Mouse (Mus musculus) brain, embryonic 14.5 days (tissue): ENCODE results near the gene Msrb1.

Source experiments
- CTCF ChIP-seq: fragments of 200-500 bp; IDR thresholded peaks from 2 replicates; pipeline ENCODE4 v1.5.1; 2012; ENCODE audit warnings: inconsistent platforms, mild to moderate bottlenecking, moderate library complexity, borderline replicate concordance; ENCODE audit not compliant: insufficient read depth, insufficient read length; ENCODE audit errors: extremely low read depth
- POLR2A ChIP-seq: fragments of 200-500 bp; IDR thresholded peaks from 2 replicates; pipeline ENCODE4 v1.6.1; 2012; ENCODE audit warnings: mild to moderate bottlenecking, inconsistent platforms, borderline replicate concordance; ENCODE audit not compliant: poor library complexity, insufficient read depth, insufficient read length, severe bottlenecking; ENCODE audit errors: extremely low read depth

- TF ChIP-seq CTCF (no peak), POLR2A (no peak)
These were observed 2.9 kb upstream of the Msrb1 start for GRCm38 (mm10) chr17:24733434-24734050.
